Comparison of ENCODE assay signal across 16 mouse cellular contexts in the genomic region with DNA sequence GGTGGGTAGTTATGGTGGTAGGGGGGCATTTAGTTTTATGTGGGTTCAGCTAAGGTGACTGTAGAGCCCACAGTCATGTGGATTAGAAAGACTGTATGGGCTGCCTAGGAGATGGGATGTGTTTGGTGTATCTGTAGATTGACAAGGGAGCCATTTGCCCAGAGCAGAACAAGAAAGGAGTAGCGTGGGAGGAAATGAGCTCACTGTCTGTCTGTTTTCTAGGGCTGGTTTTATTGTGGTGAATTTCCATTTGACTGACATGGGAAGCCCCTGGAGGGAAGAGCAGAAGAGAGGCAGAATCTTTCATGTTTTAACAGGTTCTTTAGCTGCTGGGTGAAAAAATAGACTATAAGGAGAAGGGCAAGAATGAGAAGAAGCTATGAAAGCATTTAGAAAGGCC.
DNase-seq lines count a peak whose midpoint lies in the region; ATAC-seq and TF ChIP-seq lines count a peak whose summit lies in the region.
"Had no signal": no experiment of that assay in that cellular context is flagged by ENCODE, and none has a peak within 500 bp of the region (broad histone marks: within the 10 kb centered on the region; RNA-seq: fewer than 3 reads in every experiment).

No protein-coding gene starts in this region.

- no peak; the same call in 1 of the 2 replicates for ATAC-seq in forebrain, embryonic 14.5 days
- ATAC-seq in forebrain, embryonic 11.5 days (replicated peaks; ENCODE audit: low FRiP score): no peak
- ATAC-seq in midbrain, embryonic 12.5 days (ENCODE audit: low FRiP score, low read depth): no peak
- ATAC-seq in midbrain, postnatal 0 days (ENCODE audit: low FRiP score): no peak

- H3K4me3 ChIP-seq in forebrain, embryonic 14.5 days (ENCODE audit: low read depth, low read length): no peak overlapping the region
- no peak overlapping the region for H3K4me3 ChIP-seq in forebrain, embryonic 11.5 days (ENCODE audit: low read depth, low read length)
- no peak overlapping the region for H3K4me3 ChIP-seq in midbrain, embryonic 12.5 days
- H3K4me3 ChIP-seq in midbrain, postnatal 0 days (ENCODE audit: low read depth, low read length): no peak overlapping the region
- H3K4me3 ChIP-seq: embryonic facial prominence, embryonic 10.5 days; kidney, embryonic 15.5 days; liver, embryonic 13.5 days; lung, embryonic 15.5 days had no signal

- no peaks in the 10 kb centered on the region; the same call in 1 of the 2 replicates for H3K27me3 ChIP-seq in forebrain, embryonic 14.5 days (replicated peaks; ENCODE audit: control insufficient read depth, insufficient read depth, low read length)
- H3K27me3 ChIP-seq in forebrain, embryonic 11.5 days (ENCODE audit: control insufficient read depth, insufficient read depth, low read length): peaks cover 2% of the 10 kb centered on the region; the same call in 1 of the 2 replicates
- peaks cover 15% of the 10 kb centered on the region for H3K27me3 ChIP-seq in midbrain, embryonic 12.5 days
- no peaks in the 10 kb centered on the region for H3K27me3 ChIP-seq in midbrain, postnatal 0 days (ENCODE audit: insufficient read depth, low read length)
- H3K27me3 ChIP-seq: liver, embryonic 13.5 days; lung, embryonic 15.5 days had no signal

- H3K27ac ChIP-seq in forebrain, embryonic 14.5 days (ENCODE audit: low read depth, low read length): peak overlapping the region; percentile 39; the same call in 1 of the 2 replicates
- no peak overlapping the region for H3K27ac ChIP-seq in forebrain, embryonic 11.5 days (ENCODE audit: low read depth, low read length)
- H3K27ac ChIP-seq in midbrain, embryonic 12.5 days (replicated peaks): peak overlapping the region; percentile 64
- no peak overlapping the region for H3K27ac ChIP-seq in midbrain, postnatal 0 days (ENCODE audit: low read depth, low read length)
- H3K27ac ChIP-seq: embryonic facial prominence, embryonic 10.5 days; kidney, embryonic 15.5 days; liver, embryonic 13.5 days; lung, embryonic 15.5 days; macrophage had no signal

- H3K4me1 ChIP-seq in forebrain, embryonic 14.5 days (ENCODE audit: control insufficient read depth, insufficient read depth, low read length): peaks cover 15% of the 10 kb centered on the region; the same call in 1 of the 2 replicates
- H3K4me1 ChIP-seq in forebrain, embryonic 11.5 days (replicated peaks; ENCODE audit: control insufficient read depth, insufficient read depth, low read length): peaks cover 9% of the 10 kb centered on the region; the same call in 1 of the 2 replicates
- peaks cover 37% of the 10 kb centered on the region; the same call in 1 of the 2 replicates for H3K4me1 ChIP-seq in midbrain, embryonic 12.5 days
- H3K4me1 ChIP-seq in midbrain, postnatal 0 days (ENCODE audit: insufficient read depth, low read length): no peaks in the 10 kb centered on the region
- H3K4me1 ChIP-seq: kidney, embryonic 15.5 days; liver, embryonic 13.5 days; lung, embryonic 15.5 days had no signal

- H3K9ac ChIP-seq in forebrain, embryonic 14.5 days (ENCODE audit: low read length): no peak overlapping the region
- no peak overlapping the region for H3K9ac ChIP-seq in forebrain, embryonic 11.5 days (ENCODE audit: low read length)
- no peak overlapping the region for H3K9ac ChIP-seq in midbrain, embryonic 12.5 days (replicated peaks)
- no peak overlapping the region for H3K9ac ChIP-seq in midbrain, postnatal 0 days (replicated peaks; ENCODE audit: low read length, poor library complexity, severe bottlenecking)
- H3K9ac ChIP-seq: kidney, embryonic 15.5 days; liver, embryonic 13.5 days; lung, embryonic 15.5 days had no signal

- intact Hi-C loops in heart, postnatal 25 days (cut with DNase I): no loop called here

- no peak for TF ChIP-seq CTCF in midbrain, postnatal 0 days (IDR thresholded peaks at IDR 0.05)

- H3K4me2 ChIP-seq in forebrain, embryonic 14.5 days (ENCODE audit: low read length): no peak overlapping the region
- no peak overlapping the region for H3K4me2 ChIP-seq in forebrain, embryonic 11.5 days (ENCODE audit: low read depth, low read length, severe bottlenecking)
- H3K4me2 ChIP-seq in midbrain, embryonic 12.5 days (replicated peaks): no peak overlapping the region
- H3K4me2 ChIP-seq in midbrain, postnatal 0 days (ENCODE audit: low read depth, low read length, poor library complexity, severe bottlenecking): no peak overlapping the region
- H3K4me2 ChIP-seq: kidney, embryonic 15.5 days; liver, embryonic 13.5 days; lung, embryonic 15.5 days had no signal

- WGBS in forebrain, embryonic 14.5 days: 29% methylated on average over 1 of the region's 1 CpGs
- WGBS in forebrain, embryonic 11.5 days: 25% methylated on average over 1 of the region's 1 CpGs
- 35% methylated on average over 1 of the region's 1 CpGs for WGBS in midbrain, embryonic 12.5 days
- WGBS in midbrain, postnatal 0 days: 36% methylated on average over 1 of the region's 1 CpGs

- no peaks in the 10 kb centered on the region for H3K9me3 ChIP-seq in forebrain, embryonic 14.5 days (replicated peaks; ENCODE audit: control insufficient read depth, low read length)
- no peaks in the 10 kb centered on the region for H3K9me3 ChIP-seq in forebrain, embryonic 11.5 days (ENCODE audit: control insufficient read depth, low read length)
- no peaks in the 10 kb centered on the region for H3K9me3 ChIP-seq in midbrain, embryonic 12.5 days
- H3K9me3 ChIP-seq in midbrain, postnatal 0 days (ENCODE audit: low read length): no peaks in the 10 kb centered on the region
- H3K9me3 ChIP-seq: embryonic facial prominence, embryonic 10.5 days; kidney, embryonic 15.5 days; liver, embryonic 13.5 days; lung, embryonic 15.5 days had no signal

- DNase-seq in forebrain, embryonic 14.5 days (ENCODE audit: low spot score): no peak
- DNase-seq in forebrain, embryonic 11.5 days (ENCODE audit: low spot score): no peak
- DNase-seq in midbrain, postnatal 0 days (ENCODE audit: low spot score): no peak
- DNase-seq in induced T-regulatory cell, adult 2 months (ENCODE audit: low read depth): peak; percentile 4
- no peak for DNase-seq in heart, postnatal 25 days (ENCODE audit: low spot score)
- no peak for DNase-seq in cerebellum, adult 9-11 months
- DNase-seq: cerebellum, adult 11 months; cerebellum, postnatal 25 days; gastrocnemius, postnatal 25 days; liver, embryonic 13.5 days; thymus, postnatal 36 days had no signal

- H3K36me3 ChIP-seq in forebrain, embryonic 14.5 days (ENCODE audit: control insufficient read depth, insufficient read depth, low read length): no peaks in the 10 kb centered on the region
- H3K36me3 ChIP-seq in forebrain, embryonic 11.5 days (ENCODE audit: control insufficient read depth, insufficient read depth, low read length): no peaks in the 10 kb centered on the region
- peaks cover 8% of the 10 kb centered on the region; the same call in 1 of the 2 replicates for H3K36me3 ChIP-seq in midbrain, embryonic 12.5 days
- no peaks in the 10 kb centered on the region for H3K36me3 ChIP-seq in midbrain, postnatal 0 days (ENCODE audit: insufficient read depth, low read length)
- H3K36me3 ChIP-seq: liver, embryonic 13.5 days; lung, embryonic 15.5 days had no signal

Comparison
In these comparisons a context has a peak if more than half of its experiments do, and no peak if none do; other contexts are left out.
1. H3K27ac ChIP-seq: peak in forebrain, embryonic 14.5 days (single experiment) and midbrain, embryonic 12.5 days (single experiment); none in forebrain, embryonic 11.5 days (single experiment) and midbrain, postnatal 0 days (single experiment).